Mouse (Mus musculus): ENCODE measurements around the gene Nr4a2. TPM values are rescaled to one million over a fixed set of nuclear protein-coding genes. Genes with fewer than 3 reads are reported as not detected.

Nr4a2 gene
- total RNA-seq (2023), result 10 to 100 TPM; 13.8 to 26.7 TPM

GRCm38 (mm10) chr2:57123991-57124840, at the start of gene Nr4a2:
Gene Nr4a2, minus strand, starts transcription at chr2:57124003.

Other genes with a start within 250 kb of the Nr4a2 start
- 10 to 100 TPM; 56.3 to 61.3 TPM for gene Gpd2, start 113.6 kb upstream of the Nr4a2 start, total RNA-seq (2023)

Data from B cell, adult 67 days (primary cell).